Mouse (Mus musculus): ENCODE measurements around the gene Sult1e1. TPM values are rescaled to one million over a fixed set of nuclear protein-coding genes. Genes with fewer than 3 reads are reported as not detected.

Sult1e1 gene
- 0.36 TPM for polyA plus RNA-seq (2014; fragmentation: Illumina TruSeq; extraction: RNeasy Lipid Tissue Mini Kit (QIAGEN cat#74804); ENCODE audit: low read depth, low replicate concordance)

DNA sequence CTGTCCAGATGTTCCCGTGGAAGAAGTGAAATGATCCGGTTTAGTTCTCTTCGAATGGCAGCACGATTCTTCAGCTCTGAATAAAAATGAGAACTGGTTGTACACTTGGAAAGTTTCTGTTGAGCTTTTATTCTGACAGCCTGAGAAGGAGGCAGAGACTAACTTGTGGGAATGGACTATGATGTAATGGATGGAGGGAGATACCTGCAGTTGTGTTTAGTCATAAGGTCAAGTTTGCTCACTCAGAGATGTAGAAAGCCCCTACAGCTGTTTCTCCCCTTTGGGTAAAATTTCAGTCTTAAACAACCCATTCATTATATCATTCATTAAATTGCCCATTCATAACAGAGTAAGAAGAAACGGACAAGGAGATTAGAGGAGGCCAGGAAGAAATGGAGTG, at the start of gene Sult1e1:
Gene Sult1e1 (minus strand): TSS at position 101 of the 400 bp plus-strand sequence.

DNA sequence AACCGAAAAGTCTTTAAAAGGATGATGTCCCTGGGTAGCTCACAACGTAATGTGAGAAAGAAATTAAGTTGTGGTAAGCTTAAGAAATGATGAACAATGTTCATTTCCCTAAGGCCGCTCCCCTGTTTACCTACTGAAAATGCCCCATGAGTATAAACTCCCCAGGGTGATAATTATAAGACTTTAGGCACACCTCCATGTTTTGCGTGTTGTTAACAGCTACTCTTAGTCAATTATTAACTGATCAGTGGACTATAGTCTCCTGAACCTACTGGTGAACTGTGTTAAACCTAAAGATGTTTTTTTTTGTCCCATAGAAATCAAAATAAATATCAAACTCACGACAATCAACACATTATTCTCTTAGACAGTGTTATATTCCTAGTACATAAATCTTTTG, 22.5 kb downstream of the Sult1e1 start, which contains the start of gene Sult1d1:
Gene Sult1d1 (minus strand): TSS at position 183 of the 400 bp plus-strand sequence.

DNA sequence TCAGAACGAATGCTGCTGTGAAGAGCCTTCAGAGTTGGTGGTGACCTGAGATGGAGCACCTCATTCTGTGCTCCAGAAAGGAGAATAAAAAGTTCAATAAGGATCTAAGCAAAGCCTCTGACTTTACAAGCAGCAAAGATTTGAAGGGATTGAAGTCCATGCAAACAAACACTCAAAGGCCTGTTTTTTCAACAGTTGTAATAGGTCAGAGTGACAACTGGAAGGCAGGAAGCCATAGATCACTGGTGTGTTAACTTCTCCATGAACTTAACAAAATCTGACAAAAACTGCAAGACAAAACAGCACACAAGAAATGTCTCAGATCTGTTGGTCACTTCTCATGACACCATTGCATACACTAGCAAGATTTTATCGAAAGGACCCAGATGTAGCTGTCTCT, 53.3 kb downstream of the Sult1e1 start, which contains the start of gene Sult1b1:
Gene Sult1b1 (minus strand): TSS at position 85 of the 400 bp plus-strand sequence.

Other genes with a start within 250 kb of the Sult1e1 start
- gene Ugt2b38, start 167.4 kb downstream of the Sult1e1 start, polyA plus RNA-seq (2014; fragmentation: Illumina TruSeq; extraction: RNeasy Lipid Tissue Mini Kit (QIAGEN cat#74804); ENCODE audit: low read depth, low replicate concordance): 391 TPM
- gene Ugt2a2, start 109.3 kb downstream of the Sult1e1 start, polyA plus RNA-seq (2014; fragmentation: Illumina TruSeq; extraction: RNeasy Lipid Tissue Mini Kit (QIAGEN cat#74804); ENCODE audit: low read depth, low replicate concordance): not detected
- gene Gm43638, start 104.8 kb downstream of the Sult1e1 start, polyA plus RNA-seq (2014; fragmentation: Illumina TruSeq; extraction: RNeasy Lipid Tissue Mini Kit (QIAGEN cat#74804); ENCODE audit: low read depth, low replicate concordance): not detected
- gene Ugt2a1, start 100.7 kb downstream of the Sult1e1 start, polyA plus RNA-seq (2014; fragmentation: Illumina TruSeq; extraction: RNeasy Lipid Tissue Mini Kit (QIAGEN cat#74804); ENCODE audit: low read depth, low replicate concordance): not detected
- 30.2 TPM for gene Sult1b1, start 53.4 kb downstream of the Sult1e1 start, polyA plus RNA-seq (2014; fragmentation: Illumina TruSeq; extraction: RNeasy Lipid Tissue Mini Kit (QIAGEN cat#74804); ENCODE audit: low read depth, low replicate concordance)
- 3,352 TPM for gene Sult1d1, start 22.6 kb downstream of the Sult1e1 start, polyA plus RNA-seq (2014; fragmentation: Illumina TruSeq; extraction: RNeasy Lipid Tissue Mini Kit (QIAGEN cat#74804); ENCODE audit: low read depth, low replicate concordance)
- gene Csn1s1, start 74.6 kb upstream of the Sult1e1 start, polyA plus RNA-seq (2014; fragmentation: Illumina TruSeq; extraction: RNeasy Lipid Tissue Mini Kit (QIAGEN cat#74804); ENCODE audit: low read depth, low replicate concordance): not detected
- not detected for gene Csn2, start 108.0 kb upstream of the Sult1e1 start, polyA plus RNA-seq (2014; fragmentation: Illumina TruSeq; extraction: RNeasy Lipid Tissue Mini Kit (QIAGEN cat#74804); ENCODE audit: low read depth, low replicate concordance)
- not detected for gene Csn1s2a, start 183.0 kb upstream of the Sult1e1 start, polyA plus RNA-seq (2014; fragmentation: Illumina TruSeq; extraction: RNeasy Lipid Tissue Mini Kit (QIAGEN cat#74804); ENCODE audit: low read depth, low replicate concordance)
- gene Csn1s2b, start 216.5 kb upstream of the Sult1e1 start, polyA plus RNA-seq (2014; fragmentation: Illumina TruSeq; extraction: RNeasy Lipid Tissue Mini Kit (QIAGEN cat#74804); ENCODE audit: low read depth, low replicate concordance): not detected
- gene Prr27, start 234.1 kb upstream of the Sult1e1 start, polyA plus RNA-seq (2014; fragmentation: Illumina TruSeq; extraction: RNeasy Lipid Tissue Mini Kit (QIAGEN cat#74804); ENCODE audit: low read depth, low replicate concordance): not detected

All from kidney, adult 10 weeks (tissue).